In the genomic region with DNA sequence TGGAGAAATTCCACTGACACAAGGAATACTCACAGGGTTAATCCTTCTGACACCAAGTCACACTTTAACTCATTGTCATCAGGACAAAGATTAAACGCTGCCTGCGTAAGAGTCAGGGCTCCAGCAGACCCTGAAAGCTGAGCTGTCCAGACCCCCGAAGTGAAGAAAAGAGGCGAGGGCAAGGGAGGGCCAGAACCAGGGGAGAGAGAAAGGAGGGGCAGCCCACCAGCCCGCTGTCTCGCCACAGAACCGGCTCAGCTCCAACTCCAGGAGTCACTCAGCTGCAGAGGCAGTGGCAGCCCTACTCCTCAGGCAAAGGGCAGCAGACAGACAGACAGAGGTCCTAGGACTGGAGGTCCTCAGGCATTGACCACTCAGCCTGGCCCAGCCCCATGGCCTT, we compare ENCODE assay signal across 24 mouse cellular contexts. TPM values are rescaled to one million over a fixed set of nuclear protein-coding genes. Genes with fewer than 3 reads are reported as not detected.
DNase-seq lines count a peak whose midpoint lies in the region; ATAC-seq lines count a peak whose summit lies in the region.
"Had no signal": no experiment of that assay in that cellular context is flagged by ENCODE, and none has a peak within 500 bp of the region (broad histone marks: within the 10 kb centered on the region; RNA-seq: fewer than 3 reads in every experiment).

Gene Slc22a6, plus strand, starts transcription at position 136 of the 400 bp plus-strand sequence.

- H3K4me3 ChIP-seq in kidney, embryonic 16.5 days (ENCODE audit: low read length), result peak within 1 kb of the TSS; percentile 7
- H3K4me3 ChIP-seq in midbrain, embryonic 15.5 days, result no peak within 1 kb of the TSS
- no peak within 1 kb of the TSS for H3K4me3 ChIP-seq in liver, embryonic 12.5 days
- H3K4me3 ChIP-seq: forebrain, embryonic 10.5 days; gastrocnemius, adult 2 months; heart, embryonic 10.5 days; layer of hippocampus, adult 2 months; megakaryocyte, embryonic 14.5 days; neural tube, embryonic 13.5 days had no signal

- H3K36me3 ChIP-seq in kidney, embryonic 16.5 days (ENCODE audit: insufficient read depth, low read length), result no peaks in the 10 kb centered on the region
- no peaks in the 10 kb centered on the region for H3K36me3 ChIP-seq in midbrain, embryonic 15.5 days (replicated peaks)
- H3K36me3 ChIP-seq in liver, embryonic 12.5 days, result no peaks in the 10 kb centered on the region
- H3K36me3 ChIP-seq: forebrain, embryonic 10.5 days; heart, embryonic 10.5 days; neural tube, embryonic 13.5 days had no signal

- peaks cover 3% of the 10 kb centered on the region; the same call in 1 of the 2 replicates for H3K4me1 ChIP-seq in kidney, embryonic 16.5 days (ENCODE audit: insufficient read depth, low read length)
- H3K4me1 ChIP-seq in midbrain, embryonic 15.5 days, result no peaks in the 10 kb centered on the region
- no peaks in the 10 kb centered on the region for H3K4me1 ChIP-seq in liver, embryonic 12.5 days
- H3K4me1 ChIP-seq: heart, embryonic 10.5 days; megakaryocyte, embryonic 14.5 days; neural tube, embryonic 13.5 days had no signal

- no peak within 1 kb of the TSS for H3K4me2 ChIP-seq in kidney, embryonic 16.5 days (replicated peaks; ENCODE audit: low read depth, low read length)
- no peak within 1 kb of the TSS for H3K4me2 ChIP-seq in midbrain, embryonic 15.5 days
- no peak within 1 kb of the TSS for H3K4me2 ChIP-seq in liver, embryonic 12.5 days
- H3K4me2 ChIP-seq: neural tube, embryonic 13.5 days had no signal

- peak; percentile 85 for ATAC-seq in kidney, embryonic 16.5 days (ENCODE audit: low FRiP score, low TSS enrichment)
- no peak for ATAC-seq in midbrain, embryonic 15.5 days (replicated peaks)
- ATAC-seq in liver, embryonic 12.5 days, result no peak
- ATAC-seq: liver, postnatal 0 days had no signal

- intact Hi-C loops in left cerebral cortex, postnatal 4 days (cut with DNase I), result no loop called here
- intact Hi-C loops in left cerebral cortex, postnatal 36 days (cut with DNase I), result no loop called here
- intact Hi-C loops in heart, postnatal 25 days (cut with DNase I), result no loop called here

- H3K27me3 ChIP-seq in kidney, embryonic 16.5 days (ENCODE audit: insufficient read depth, low read length), result no peaks in the 10 kb centered on the region
- H3K27me3 ChIP-seq in midbrain, embryonic 15.5 days (replicated peaks), result no peaks in the 10 kb centered on the region
- peaks cover 15% of the 10 kb centered on the region; the same call in 1 of the 2 replicates for H3K27me3 ChIP-seq in liver, embryonic 12.5 days (replicated peaks)
- H3K27me3 ChIP-seq: neural tube, embryonic 13.5 days had no signal

- no peak for DNase-seq in left cerebral cortex, postnatal 4 days
- no peak for DNase-seq in left cerebral cortex, postnatal 36 days (ENCODE audit: low spot score in 2 of 2)
- DNase-seq in kidney, adult 18-20 months, result peak; percentile 49
- no peak for DNase-seq in heart, postnatal 25 days (ENCODE audit: low spot score)
- DNase-seq in c-Kit-positive CD71-positive TER-119-positive erythroid progenitor cells, embryonic 14.5 days (ENCODE audit: low spot score), result no peak
- DNase-seq: cerebellum, postnatal 10 days; gastrocnemius, adult 2 months; heart, postnatal 10 days; liver; liver, postnatal 0 days; lung, postnatal 10 days; thymus, postnatal 25 days had no signal

- H3K9ac ChIP-seq in kidney, embryonic 16.5 days (replicated peaks; ENCODE audit: low read length), result no peak within 1 kb of the TSS
- no peak within 1 kb of the TSS for H3K9ac ChIP-seq in midbrain, embryonic 15.5 days
- H3K9ac ChIP-seq in liver, embryonic 12.5 days, result no peak within 1 kb of the TSS
- H3K9ac ChIP-seq: liver, postnatal 0 days; neural tube, embryonic 13.5 days had no signal

- H3K9me3 ChIP-seq in kidney, embryonic 16.5 days (ENCODE audit: low read length), result no peaks in the 10 kb centered on the region
- no peaks in the 10 kb centered on the region for H3K9me3 ChIP-seq in midbrain, embryonic 15.5 days
- H3K9me3 ChIP-seq in liver, embryonic 12.5 days (replicated peaks), result no peaks in the 10 kb centered on the region
- H3K9me3 ChIP-seq: forebrain, embryonic 10.5 days; heart, embryonic 10.5 days; neural tube, embryonic 13.5 days had no signal

- WGBS in kidney, embryonic 16.5 days, result 9% methylated on average over 7 of the region's 7 CpGs
- 7% methylated on average over 7 of the region's 7 CpGs for WGBS in midbrain, embryonic 15.5 days
- 42% methylated on average over 7 of the region's 7 CpGs for WGBS in liver, embryonic 12.5 days (ENCODE audit: insufficient replicate concordance)

- peak within 1 kb of the TSS; percentile 16; the same call in 1 of the 2 replicates for H3K27ac ChIP-seq in kidney, embryonic 16.5 days (ENCODE audit: low read length)
- no peak within 1 kb of the TSS for H3K27ac ChIP-seq in midbrain, embryonic 15.5 days
- H3K27ac ChIP-seq in liver, embryonic 12.5 days, result no peak within 1 kb of the TSS
- H3K27ac ChIP-seq: forebrain, embryonic 10.5 days; gastrocnemius, adult 2 months; heart, embryonic 10.5 days; layer of hippocampus, adult 2 months; neural tube, embryonic 13.5 days had no signal

RNA-seq across cellular contexts. Expression of gene Slc22a6, which starts in this region (rescaled TPM):
- 10 to 100 TPM; 12.0 TPM for total RNA-seq in left cerebral cortex, postnatal 4 days (2021)
- total RNA-seq in left cerebral cortex, postnatal 36 days (2021), result 1 to 10 TPM; 5.0 to 6.0 TPM
- 48.8 and 59.4 TPM in 2 replicates for polyA plus RNA-seq in kidney, embryonic 16.5 days (2015; fragmentation: Nextera tagmentation; extraction: Ambion mirVana)
- 15.3 and 19.7 TPM in 2 replicates for polyA plus RNA-seq in midbrain, embryonic 15.5 days (2015; fragmentation: Nextera tagmentation; extraction: Ambion mirVana)
- polyA plus RNA-seq in liver, embryonic 12.5 days (2016; fragmentation: Nextera tagmentation; extraction: Ambion mirVana), result not detected in 2 replicates
- not detected for total RNA-seq in heart, postnatal 25 days (2021)
- total RNA-seq: gastrocnemius, adult 2 months; heart, postnatal 10 days had no signal
- polyA plus RNA-seq: C2C12; forebrain, embryonic 10.5 days; gonadal fat pad, adult 2 months; liver, postnatal 0 days; small intestine, adult 2 months; testis, adult 2 months had no signal

Comparison
In these comparisons a context has a peak if more than half of its experiments do, and no peak if none do; other contexts are left out.
1. RNA of gene Slc22a6 (total RNA-seq): 12.0 TPM in left cerebral cortex, postnatal 4 days and 5.0 to 6.0 TPM in left cerebral cortex, postnatal 36 days; not detected in heart, postnatal 25 days; every median in the first group is over 4 times any median in the second.
2. RNA of gene Slc22a6 (polyA plus RNA-seq): 48.8 to 59.4 TPM in kidney, embryonic 16.5 days and 15.3 to 19.7 TPM in midbrain, embryonic 15.5 days; not detected in liver, embryonic 12.5 days; every median in the first group is over 10 times any median in the second.